Mouse (Mus musculus) forebrain, embryonic 15.5 days (tissue): Measurements from ENCODE around the gene Myh6. TPM values are rescaled to one million over a fixed set of nuclear protein-coding genes. Genes with fewer than 3 reads are reported as not detected.
A peak's percentile ranks its signal among the peaks of the same experiment; 100 is the strongest.

Experiments used
- ATAC-seq: fragments of 200-750 bp; cut with Nextera tagmentation; replicated peaks from 2 replicates; pipeline ENCODE4 v1.8.0; 2017; ENCODE audit warnings: mild to moderate bottlenecking, moderate TSS enrichment, moderate library complexity
- H3K27ac ChIP-seq: fragments of 300-500 bp; sonication (generic); replicated peaks from 2 replicates; pipeline ENCODE4 v1.5.1; 2015; ENCODE audit warnings: mild to moderate bottlenecking, inconsistent platforms
- H3K27me3 ChIP-seq: fragments of 300-500 bp; sonication (generic); 2 replicates; pipeline ENCODE4 v1.6.1; 2015; ENCODE audit warnings: inconsistent platforms
- H3K36me3 ChIP-seq: fragments of 300-500 bp; sonication (generic); 2 replicates; pipeline ENCODE4 v1.6.1; 2015; ENCODE audit warnings: mild to moderate bottlenecking, inconsistent platforms
- H3K4me1 ChIP-seq: fragments of 300-500 bp; sonication (generic); 2 replicates; pipeline ENCODE4 v1.6.1; 2015; ENCODE audit warnings: inconsistent platforms
- H3K4me2 ChIP-seq: fragments of 300-500 bp; sonication (generic); replicated peaks from 2 replicates; pipeline ENCODE4 v1.6.1; 2015; ENCODE audit warnings: mild to moderate bottlenecking, inconsistent platforms
- H3K4me3 ChIP-seq: fragments of 300-500 bp; sonication (generic); 2 replicates; pipeline ENCODE4 v1.5.1; 2015; ENCODE audit warnings: mild to moderate bottlenecking, inconsistent platforms
- H3K9ac ChIP-seq: fragments of 300-500 bp; sonication (generic); replicated peaks from 2 replicates; pipeline ENCODE4 v1.6.1; 2015; ENCODE audit warnings: mild to moderate bottlenecking, inconsistent platforms
- H3K9me3 ChIP-seq: fragments of 300-500 bp; sonication (generic); 2 replicates; pipeline ENCODE4 v1.6.1; 2016; ENCODE audit warnings: inconsistent platforms
- WGBS: fragments of 180-500 bp; shearing (Covaris S2); methylation state at CpG from one replicate; pipeline ENCODE4 v1.1.7; 2015; ENCODE audit warnings: mixed read lengths; 5-methylcytosine and 5-hydroxymethylcytosine counted together
- polyA plus RNA-seq: library from polyadenylated mRNA; unstranded; fragments of >200 nt; fragmentation: Nextera tagmentation; extraction: Ambion mirVana; gene quantifications from 2 replicates; pipeline ENCODE4 v1.2.1, GENCODE M21; 2015

Myh6 gene
- polyA plus RNA-seq, 1 experiment from 2014 or later, result 1.0 TPM

GRCm38 (mm10) chr14:54936831-54937160, 29.9 kb downstream of the Myh6 start:
- Histone ChIP-seq H3K27me3 (no peaks in the 10 kb centered on the region), H3K4me3 (no peak overlapping the region), H3K4me1 (peaks cover 15% of the 10 kb centered on the region), H3K4me2 (no peak overlapping the region), H3K9me3 (no peaks in the 10 kb centered on the region), H3K9ac (no peak overlapping the region), H3K36me3 (no peaks in the 10 kb centered on the region), H3K27ac (0 out of 2 replicates have a peak overlapping the region, but pooled peaks have one; percentile 34)
- no peak for ATAC-seq
- 64% methylated on average over 6 of the region's 6 CpGs for WGBS

GRCm38 (mm10) chr14:54935904-54936830, 30.6 kb downstream of the Myh6 start, which contains the start of gene Cmtm5:
Cmtm5 (plus strand) TSS chr14:54936261.
- peak; percentile 36; the same call in 1 of the 2 replicates for ATAC-seq
- H3K9ac ChIP-seq, result no peak within 1 kb of the TSS
- H3K4me3 ChIP-seq, result no peak within 1 kb of the TSS
- H3K9me3 ChIP-seq, result no peaks in the 10 kb centered on the region
- H3K4me1 ChIP-seq, result peaks cover 15% of the 10 kb centered on the region
- H3K4me2 ChIP-seq, result no peak within 1 kb of the TSS
- H3K36me3 ChIP-seq, result no peaks in the 10 kb centered on the region
- H3K27ac ChIP-seq, result peak within 1 kb of the TSS; percentile 34
- no peaks in the 10 kb centered on the region for H3K27me3 ChIP-seq
- WGBS, result 42% methylated on average over 8 of the region's 8 CpGs

- no peak within 1 kb of the TSS for H3K4me3 ChIP-seq
- no peaks in the 10 kb centered on the region for H3K27me3 ChIP-seq
- 35% methylated on average over 6 of the region's 6 CpGs for WGBS
- no peak within 1 kb of the TSS for H3K9ac ChIP-seq
- H3K9me3 ChIP-seq, result no peaks in the 10 kb centered on the region
- no peaks in the 10 kb centered on the region for H3K36me3 ChIP-seq
- peaks cover 15% of the 10 kb centered on the region for H3K4me1 ChIP-seq
- H3K4me2 ChIP-seq, result no peak within 1 kb of the TSS
- no peak within 1 kb of the TSS for H3K27ac ChIP-seq
- ATAC-seq, result no peak
Observed at GRCm38 (mm10) chr14:54932645-54933150, 34.0 kb downstream of the Myh6 start, which contains the start of gene Il25. Il25 (plus strand) TSS chr14:54932695.

- 10% methylated on average over 2 of the region's 2 CpGs for WGBS
- Histone ChIP-seq H3K4me3 (no peak overlapping the region), H3K27ac (no peak overlapping the region), H3K36me3 (no peaks in the 10 kb centered on the region), H3K4me2 (no peak overlapping the region), H3K4me1 (peaks cover 23% of the 10 kb centered on the region), H3K27me3 (no peaks in the 10 kb centered on the region), H3K9me3 (no peaks in the 10 kb centered on the region), H3K9ac (no peak overlapping the region)
- ATAC-seq, result no peak
Observed at GRCm38 (mm10) chr14:54930431-54930830, 36.3 kb downstream of the Myh6 start.

- no peak for ATAC-seq
- no peak overlapping the region for H3K27ac ChIP-seq
- H3K4me2 ChIP-seq, result no peak overlapping the region
- no peak overlapping the region for H3K9ac ChIP-seq
- no peaks in the 10 kb centered on the region for H3K9me3 ChIP-seq
- no peak overlapping the region for H3K4me3 ChIP-seq
- no peaks in the 10 kb centered on the region for H3K36me3 ChIP-seq
- 85% methylated on average over 5 of the region's 5 CpGs for WGBS
- H3K4me1 ChIP-seq, result peaks cover 27% of the 10 kb centered on the region
- H3K27me3 ChIP-seq, result no peaks in the 10 kb centered on the region
Observed at GRCm38 (mm10) chr14:54929801-54930200, 36.9 kb downstream of the Myh6 start.

GRCm38 (mm10) chr14:54927296-54927695, 39.4 kb downstream of the Myh6 start:
- WGBS, result 19% methylated on average over 7 of the region's 7 CpGs
- H3K9ac ChIP-seq, result peak overlapping the region; percentile 78
- no peaks in the 10 kb centered on the region for H3K9me3 ChIP-seq

GRCm38 (mm10) chr14:54926401-54927158, 40.1 kb downstream of the Myh6 start:
- H3K4me1 ChIP-seq, result peaks cover 37% of the 10 kb centered on the region
- H3K36me3 ChIP-seq, result 0 out of 2 replicates have a peak, but pooled peaks cover 3% of the 10 kb centered on the region
- H3K9me3 ChIP-seq, result peaks cover 2% of the 10 kb centered on the region; the same call in 1 of the 2 replicates
- H3K4me3 ChIP-seq, result peak overlapping the region; percentile 51
- ATAC-seq, result peak; percentile 66
- H3K27me3 ChIP-seq, result no peaks in the 10 kb centered on the region
- peak overlapping the region; percentile 96 for H3K27ac ChIP-seq
- H3K4me2 ChIP-seq, result peak overlapping the region; percentile 90
- peak overlapping the region; percentile 78 for H3K9ac ChIP-seq
- under 1% methylated on average over 53 of the region's 58 CpGs for WGBS

More at GRCm38 (mm10) chr14:54927296-54927695, 39.4 kb downstream of the Myh6 start:
- H3K27ac ChIP-seq, result peak overlapping the region; percentile 96
- no peaks in the 10 kb centered on the region for H3K36me3 ChIP-seq
- no peaks in the 10 kb centered on the region for H3K27me3 ChIP-seq
- H3K4me2 ChIP-seq, result peak overlapping the region; percentile 90
- H3K4me3 ChIP-seq, result peak overlapping the region; percentile 51
- ATAC-seq, result no peak
- H3K4me1 ChIP-seq, result peaks cover 37% of the 10 kb centered on the region

GRCm38 (mm10) chr14:54925349-54926342, 41.1 kb downstream of the Myh6 start, which contains the start of gene Efs:
Efs (minus strand) TSS chr14:54926126.
- H3K4me1 ChIP-seq, result peaks cover 37% of the 10 kb centered on the region
- peaks cover 11% of the 10 kb centered on the region; the same call in 1 of the 2 replicates for H3K9me3 ChIP-seq
- peak within 1 kb of the TSS; percentile 78 for H3K9ac ChIP-seq
- peak within 1 kb of the TSS; percentile 51 for H3K4me3 ChIP-seq
- WGBS, result 1% methylated on average over 57 of the region's 57 CpGs
- peaks cover 12% of the 10 kb centered on the region for H3K36me3 ChIP-seq
- ATAC-seq, result peak; percentile 67
- peak within 1 kb of the TSS; percentile 96 for H3K27ac ChIP-seq
- H3K4me2 ChIP-seq, result peak within 1 kb of the TSS; percentile 90
- no peaks in the 10 kb centered on the region for H3K27me3 ChIP-seq

GRCm38 (mm10) chr14:54924641-54925348, 41.9 kb downstream of the Myh6 start:
- peaks cover 37% of the 10 kb centered on the region for H3K4me1 ChIP-seq
- H3K36me3 ChIP-seq, result peaks cover 20% of the 10 kb centered on the region
- peak overlapping the region; percentile 78 for H3K9ac ChIP-seq
- WGBS, result 15% methylated on average over 7 of the region's 7 CpGs
- peaks cover 11% of the 10 kb centered on the region; the same call in 1 of the 2 replicates for H3K9me3 ChIP-seq
- ATAC-seq, result peak; percentile 65
- peak overlapping the region; percentile 51 for H3K4me3 ChIP-seq
- peak overlapping the region; percentile 90 for H3K4me2 ChIP-seq
- H3K27ac ChIP-seq, result peak overlapping the region; percentile 96
- H3K27me3 ChIP-seq, result no peaks in the 10 kb centered on the region

GRCm38 (mm10) chr14:54920076-54920685, 46.5 kb downstream of the Myh6 start:
- no peak overlapping the region for H3K27ac ChIP-seq
- peaks cover 42% of the 10 kb centered on the region for H3K36me3 ChIP-seq
- no peak overlapping the region for H3K4me2 ChIP-seq
- no peak for ATAC-seq
- no peak overlapping the region for H3K9ac ChIP-seq
- H3K9me3 ChIP-seq, result peaks cover 11% of the 10 kb centered on the region; the same call in 1 of the 2 replicates
- WGBS, result 98% methylated on average over 16 of the region's 16 CpGs
- H3K4me3 ChIP-seq, result no peak overlapping the region
- H3K4me1 ChIP-seq, result peaks cover 16% of the 10 kb centered on the region
- H3K27me3 ChIP-seq, result no peaks in the 10 kb centered on the region
